Mouse (Mus musculus) kidney, postnatal 14 days (tissue): Measurements from ENCODE around the gene Snrnp27.

Experiments
- DNase-seq: peaks from one replicate; pipeline ENCODE4 v3.0.0; 2022; ENCODE audit warnings: mixed read lengths

Gene Snrnp27

GRCm38 (mm10) chr6:86660161-86660877 is 24.0 kb downstream of the Snrnp27 start:
- no peak for DNase-seq

DNA sequence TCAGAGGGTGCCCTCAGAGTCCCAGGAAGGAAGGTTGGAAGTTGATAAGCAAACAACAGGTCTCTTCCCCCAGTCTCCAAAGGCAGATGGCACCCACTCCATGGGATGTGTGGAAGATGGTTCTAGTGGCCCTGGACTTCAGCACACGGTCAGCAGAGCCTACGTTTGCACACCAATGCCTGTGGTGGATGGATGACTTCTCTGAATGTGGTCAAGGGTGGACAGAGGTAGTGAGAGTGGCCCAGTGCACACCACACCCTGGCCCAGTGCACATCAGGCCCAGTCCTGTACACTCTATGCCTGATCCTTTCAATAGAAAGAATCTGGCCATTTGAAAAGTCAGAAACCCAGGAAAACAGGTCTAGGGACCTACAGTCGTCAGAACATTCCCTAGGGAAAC is 25.8 kb downstream of the Snrnp27 start:
- no peak for DNase-seq

GRCm38 (mm10) chr6:86654270-86654916 is 29.9 kb downstream of the Snrnp27 start:
- no peak for DNase-seq

- no peak for DNase-seq
Measured at GRCm38 (mm10) chr6:86653026-86653425, 31.3 kb downstream of the Snrnp27 start.

GRCm38 (mm10) chr6:86646143-86646542 is 38.2 kb downstream of the Snrnp27 start:
- no peak for DNase-seq

DNA sequence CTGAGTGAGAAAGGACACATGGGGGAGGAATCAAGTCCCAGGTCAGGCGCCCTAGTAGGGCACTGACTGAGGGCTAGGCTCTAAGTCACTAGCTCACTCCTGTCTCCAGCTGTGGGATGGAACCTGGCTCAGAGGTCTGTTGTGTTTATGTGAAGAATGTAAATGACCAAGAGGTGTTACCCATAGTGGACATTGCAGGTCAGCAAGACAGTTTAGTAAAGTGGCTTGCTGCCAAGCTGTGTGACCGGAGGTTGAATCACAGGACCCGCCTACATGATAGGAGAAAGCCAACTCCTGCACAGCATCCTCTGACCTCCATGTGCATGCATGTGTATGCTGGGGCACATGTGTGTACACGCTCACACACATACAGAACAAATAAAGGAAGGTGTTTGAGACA is 38.8 kb downstream of the Snrnp27 start:
- no peak for DNase-seq

DNA sequence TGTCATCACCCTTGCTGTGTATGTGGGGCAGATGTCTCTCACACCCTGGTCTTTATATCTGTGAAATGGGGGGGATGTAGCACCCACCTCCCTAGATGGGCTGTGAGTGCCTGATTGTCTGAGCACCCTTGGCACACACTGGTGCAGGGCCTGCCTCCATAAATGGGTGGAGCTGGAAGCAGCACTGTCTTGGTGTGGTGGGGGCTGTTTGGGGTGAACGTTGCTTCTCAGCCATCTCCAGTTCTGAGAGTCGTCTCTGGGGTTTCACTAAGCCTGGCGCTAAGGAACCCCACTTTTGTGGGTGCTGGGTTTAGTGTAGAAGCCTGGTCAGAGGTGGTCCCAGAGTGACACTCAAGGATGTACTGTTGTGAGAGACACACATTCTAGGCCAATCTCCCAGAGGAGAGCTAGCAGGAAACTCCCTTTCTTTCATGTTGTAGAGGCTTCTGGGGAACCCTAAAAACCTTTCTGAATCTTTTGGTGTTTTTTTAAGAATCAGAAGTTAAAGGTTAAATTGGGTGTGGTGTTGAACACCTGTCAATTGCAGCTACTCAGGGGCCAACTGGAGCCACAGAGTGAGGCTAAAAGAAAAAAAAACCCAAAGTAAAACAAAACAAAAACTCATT is 39.4 kb downstream of the Snrnp27 start:
- DNase-seq, result no peak

- DNase-seq, result no peak
Measured at GRCm38 (mm10) chr6:86641716-86642115, 42.6 kb downstream of the Snrnp27 start.

DNA sequence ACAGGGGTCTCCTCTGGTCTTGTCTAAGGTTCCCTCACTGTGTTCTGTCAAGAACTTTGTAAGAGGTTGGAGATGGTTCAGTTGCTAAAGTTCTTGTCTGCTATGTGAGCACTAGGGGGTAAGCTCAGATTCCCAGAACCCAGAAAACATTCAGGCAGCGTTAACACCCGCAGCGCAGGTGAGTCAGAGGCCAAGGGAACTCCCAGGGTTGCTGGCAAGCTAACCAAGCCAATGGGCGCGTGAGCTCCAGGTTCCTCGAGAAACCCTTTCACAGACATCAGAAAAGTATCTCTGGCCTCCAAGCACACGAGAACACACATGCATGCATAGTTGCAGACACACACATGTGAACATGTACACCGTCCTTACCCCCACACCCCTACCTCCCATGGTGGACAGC is 43.5 kb downstream of the Snrnp27 start:
- no peak for DNase-seq

GRCm38 (mm10) chr6:86640161-86640560 is 44.2 kb downstream of the Snrnp27 start:
- DNase-seq, result no peak

DNA sequence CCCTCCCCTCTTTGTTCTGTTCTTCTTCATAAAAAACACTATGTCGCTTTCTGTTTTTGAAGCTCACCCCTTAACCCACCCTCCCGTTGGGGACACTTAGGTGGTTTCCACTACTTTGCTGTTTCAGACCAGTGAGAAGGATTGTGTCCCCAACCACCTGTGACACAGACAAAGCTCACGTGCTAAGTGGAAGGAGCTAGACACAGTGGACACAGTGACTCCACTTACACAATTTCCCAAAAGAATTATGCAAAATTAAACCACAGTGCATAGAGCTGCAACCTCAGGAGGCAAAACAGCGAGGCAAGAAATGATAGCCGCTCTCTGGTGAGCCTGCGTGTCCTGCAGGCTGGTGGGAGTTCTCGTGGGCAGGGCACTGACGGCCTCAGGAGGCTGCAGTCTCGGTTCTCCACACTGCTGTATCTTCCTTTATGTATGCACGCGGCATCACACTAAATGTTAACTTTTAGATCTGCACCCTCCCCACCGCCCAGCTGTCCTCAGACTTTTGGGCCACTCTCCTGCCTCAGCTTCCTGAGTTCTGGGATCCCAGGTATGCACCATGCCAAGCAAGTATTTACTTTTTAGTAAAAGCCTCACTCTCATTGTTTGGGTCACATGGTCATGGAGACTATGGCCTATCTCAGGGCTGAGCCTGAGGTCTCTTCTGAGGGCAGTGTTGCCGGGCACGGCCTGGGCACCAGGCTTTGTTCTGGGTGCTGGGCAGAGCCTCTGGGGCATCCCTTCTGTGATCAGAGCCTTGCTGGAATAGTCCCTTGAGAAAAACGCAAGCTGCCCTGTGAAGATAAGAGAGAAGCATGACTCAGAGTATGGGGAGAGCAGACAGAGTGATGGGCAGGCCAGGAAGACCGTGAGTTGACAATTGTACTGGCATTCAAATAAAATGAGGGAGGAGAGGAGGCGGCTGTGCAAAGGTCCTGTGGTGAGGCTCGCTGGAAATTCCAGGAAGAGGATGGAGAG is 44.9 kb downstream of the Snrnp27 start:
- no peak for DNase-seq

GRCm38 (mm10) chr6:86638434-86638833 is 45.9 kb downstream of the Snrnp27 start:
- no peak for DNase-seq

- DNase-seq, result no peak
Measured at GRCm38 (mm10) chr6:86637860-86638259, 46.5 kb downstream of the Snrnp27 start.

DNA sequence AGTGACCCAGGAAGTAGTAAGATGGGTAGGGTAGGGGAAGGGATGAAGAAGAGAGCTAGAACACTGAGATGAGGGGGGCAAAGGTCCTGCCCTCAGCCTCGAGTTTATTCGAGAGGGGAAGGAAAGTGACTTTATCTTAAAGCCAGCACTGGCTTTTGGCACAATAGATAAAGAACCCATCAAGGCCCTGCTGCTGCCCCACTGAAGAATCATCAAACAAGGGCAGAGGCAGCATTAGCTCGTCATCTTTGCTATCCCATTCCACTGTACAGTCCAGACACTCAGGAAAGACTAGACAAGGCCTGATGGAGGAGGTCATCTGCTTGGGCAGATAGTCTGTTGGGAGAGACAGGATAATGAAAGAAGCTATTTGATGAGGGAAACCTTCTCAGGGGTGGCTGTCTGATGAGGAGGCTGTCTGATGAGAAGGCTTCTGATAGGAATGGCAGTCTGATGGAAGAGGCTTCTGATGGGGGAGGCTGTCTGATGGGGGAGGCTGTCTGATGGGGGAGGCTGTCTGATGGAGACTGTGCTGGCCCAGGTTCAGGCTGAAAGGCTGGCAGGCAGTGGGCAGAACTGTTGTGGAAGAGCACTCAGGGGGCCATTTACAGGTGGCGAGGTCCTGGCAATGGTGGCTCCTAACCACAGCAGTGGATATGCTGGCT is 47.0 kb downstream of the Snrnp27 start:
- DNase-seq, result no peak

- DNase-seq, result no peak
Measured at GRCm38 (mm10) chr6:86636495-86636894, 47.8 kb downstream of the Snrnp27 start.

- no peak for DNase-seq
Measured at GRCm38 (mm10) chr6:86630141-86630540, 54.2 kb downstream of the Snrnp27 start.

DNA sequence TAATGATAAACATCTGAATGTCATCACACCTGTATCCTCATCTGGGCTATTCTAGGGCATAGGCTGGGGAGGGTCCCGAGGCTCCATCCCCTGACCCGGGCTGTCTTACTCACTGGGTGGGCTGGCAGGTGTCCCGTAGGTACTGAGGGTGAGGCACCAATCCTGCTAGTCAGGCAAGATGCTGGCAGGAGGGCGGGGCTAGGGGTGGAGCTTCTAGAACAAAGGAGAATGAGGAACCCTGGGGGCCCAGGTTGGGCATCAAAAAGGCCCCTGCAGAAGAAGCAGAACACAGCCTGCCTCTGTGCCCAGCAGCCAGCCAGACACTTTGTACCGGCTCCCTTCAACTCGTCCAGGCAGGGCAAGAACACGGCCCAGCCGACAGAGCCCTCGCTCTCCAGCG is 56.4 kb downstream of the Snrnp27 start, which contains the start of gene Asprv1:
TSS of gene Asprv1 (plus strand) at position 219 of the 400 bp plus-strand sequence.
- no peak for DNase-seq
